In the genomic region with DNA sequence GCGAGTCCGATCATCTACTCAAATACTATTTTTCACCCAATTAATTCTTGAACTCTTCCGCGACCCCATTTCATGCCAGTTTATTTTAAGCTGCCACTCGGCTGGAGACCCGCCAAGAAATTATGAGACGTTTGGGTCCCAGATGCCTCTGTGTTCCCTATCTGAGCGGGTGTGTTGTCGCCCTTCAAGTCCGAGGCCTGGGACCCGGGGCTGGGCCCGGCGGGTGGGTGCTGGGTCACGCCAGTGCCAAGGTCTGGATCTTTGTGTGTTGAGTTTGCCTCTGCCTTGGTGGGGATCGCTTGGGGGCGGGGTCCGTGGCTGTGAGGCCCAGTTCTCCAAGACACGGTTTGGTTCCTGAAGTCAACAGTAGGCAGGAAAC, we compare ENCODE assay signal across 12 mouse cellular contexts. TPM values are rescaled to one million over a fixed set of nuclear protein-coding genes. Genes with fewer than 3 reads are reported as not detected.
A peak's percentile ranks its signal among the peaks of the same experiment; 100 is the strongest.
DNase-seq lines count a peak whose midpoint lies in the region; ATAC-seq lines count a peak whose summit lies in the region.
"Had no signal": no experiment of that assay in that cellular context is flagged by ENCODE, and none has a peak within 500 bp of the region (broad histone marks: within the 10 kb centered on the region; RNA-seq: fewer than 3 reads in every experiment).

No protein-coding gene starts in this region.

- H3K27me3 ChIP-seq in kidney, embryonic 15.5 days = peaks cover 96% of the 10 kb centered on the region
- peaks cover 80% of the 10 kb centered on the region for H3K27me3 ChIP-seq in forebrain, embryonic 14.5 days (replicated peaks; ENCODE audit: control insufficient read depth, insufficient read depth, low read length)
- peaks cover 95% of the 10 kb centered on the region for H3K27me3 ChIP-seq in midbrain, embryonic 13.5 days

- WGBS in kidney, embryonic 15.5 days = 3% methylated on average over 18 of the region's 18 CpGs
- 2% methylated on average over 18 of the region's 18 CpGs for whole genome bisulfite sequencing in forebrain, embryonic 14.5 days
- WGBS in midbrain, embryonic 13.5 days = 3% methylated on average over 18 of the region's 18 CpGs

- no peak overlapping the region for H3K27ac ChIP-seq in kidney, embryonic 15.5 days
- H3K27ac ChIP-seq in forebrain, embryonic 14.5 days (ENCODE audit: low read depth, low read length) = peak overlapping the region; percentile 93
- peak overlapping the region; percentile 94 for H3K27ac ChIP-seq in midbrain, embryonic 13.5 days

- peak overlapping the region; percentile 76 for H3K4me2 ChIP-seq in kidney, embryonic 15.5 days
- H3K4me2 ChIP-seq in forebrain, embryonic 14.5 days (ENCODE audit: low read length) = peak overlapping the region; percentile 68
- peak overlapping the region; percentile 65 for H3K4me2 ChIP-seq in midbrain, embryonic 13.5 days (replicated peaks)

- peaks cover 76% of the 10 kb centered on the region for H3K4me1 ChIP-seq in kidney, embryonic 15.5 days
- peaks cover 10% of the 10 kb centered on the region for H3K4me1 ChIP-seq in forebrain, embryonic 14.5 days (ENCODE audit: control insufficient read depth, insufficient read depth, low read length)
- peaks cover 80% of the 10 kb centered on the region for H3K4me1 ChIP-seq in midbrain, embryonic 13.5 days (replicated peaks)

- ATAC-seq in kidney, embryonic 15.5 days (replicated peaks; ENCODE audit: low FRiP score) = 0 out of 2 replicates have a peak, but pooled peaks have one; percentile 19
- no peak for ATAC-seq in forebrain, embryonic 14.5 days
- ATAC-seq in midbrain, embryonic 13.5 days = no peak

- no peaks in the 10 kb centered on the region for H3K36me3 ChIP-seq in kidney, embryonic 15.5 days
- 0 out of 2 replicates have a peak, but pooled peaks cover 3% of the 10 kb centered on the region for H3K36me3 ChIP-seq in forebrain, embryonic 14.5 days (ENCODE audit: control insufficient read depth, insufficient read depth, low read length)
- no peaks in the 10 kb centered on the region for H3K36me3 ChIP-seq in midbrain, embryonic 13.5 days

- H3K9me3 ChIP-seq in kidney, embryonic 15.5 days (replicated peaks) = no peaks in the 10 kb centered on the region
- H3K9me3 ChIP-seq in forebrain, embryonic 14.5 days (replicated peaks; ENCODE audit: control insufficient read depth, low read length) = no peaks in the 10 kb centered on the region
- H3K9me3 ChIP-seq in midbrain, embryonic 13.5 days = no peaks in the 10 kb centered on the region

- no peak for DNase-seq in kidney, adult 18-20 months
- peak; percentile 35 for DNase-seq in ZHBTc4 (ENCODE audit: low read depth, low spot score)
- peak; percentile 51 for DNase-seq in forebrain, embryonic 14.5 days (ENCODE audit: low spot score)
- no peak for DNase-seq in ovary, postnatal 36 days (ENCODE audit: low spot score)
- no peak for DNase-seq in adrenal gland, adult 2 months
- DNase-seq in urinary bladder, postnatal 10 days (ENCODE audit: low spot score) = no peak
- DNase-seq: cerebellum, adult 18-20 months; right cerebral cortex, adult 18-20 months had no signal

- no peak overlapping the region for H3K9ac ChIP-seq in kidney, embryonic 15.5 days
- peak overlapping the region; percentile 80 for H3K9ac ChIP-seq in forebrain, embryonic 14.5 days (ENCODE audit: low read length)
- peak overlapping the region; percentile 83 for H3K9ac ChIP-seq in midbrain, embryonic 13.5 days (replicated peaks)

- peak overlapping the region; percentile 42 for H3K4me3 ChIP-seq in kidney, embryonic 15.5 days (replicated peaks)
- peak overlapping the region; percentile 48 for H3K4me3 ChIP-seq in forebrain, embryonic 14.5 days (ENCODE audit: low read depth, low read length)
- peak overlapping the region; percentile 54 for H3K4me3 ChIP-seq in midbrain, embryonic 13.5 days (replicated peaks)

RNA-seq across cellular contexts. Expression of a gene that starts 13.7 kb away (rescaled TPM):
- 0.23 and 0.36 TPM in 2 replicates for polyA plus RNA-seq in kidney, embryonic 15.5 days (2015; fragmentation: Nextera tagmentation; extraction: Ambion mirVana)
- 46.4 and 70.4 TPM in 2 replicates for polyA plus RNA-seq in forebrain, embryonic 14.5 days (2014; fragmentation: Nextera tagmentation; extraction: Ambion mirVana)
- 60.2 and 63.2 TPM in 2 replicates for polyA plus RNA-seq in midbrain, embryonic 13.5 days (2015; fragmentation: Nextera tagmentation; extraction: Ambion mirVana)
- total RNA-seq in adrenal gland, adult 2 months (2021) = 1 to 10 TPM; 4.2 to 9.5 TPM
- polyA plus RNA-seq in adrenal gland, adult 2 months (2012; rRNA removed) = 4.2 and 8.0 TPM in 2 replicates
- total RNA-seq: liver, adult 2 months had no signal
- polyA plus RNA-seq: liver, adult 2 months had no signal

RNA-seq across cellular contexts. Expression of a gene that starts 58.0 kb away (rescaled TPM):
- 1.9 and 2.3 TPM in 2 replicates for polyA plus RNA-seq in kidney, embryonic 15.5 days (2015; fragmentation: Nextera tagmentation; extraction: Ambion mirVana)
- polyA plus RNA-seq in forebrain, embryonic 14.5 days (2014; fragmentation: Nextera tagmentation; extraction: Ambion mirVana) = 1.8 and 2.8 TPM in 2 replicates
- polyA plus RNA-seq in midbrain, embryonic 13.5 days (2015; fragmentation: Nextera tagmentation; extraction: Ambion mirVana) = 1.3 and 3.2 TPM in 2 replicates
- total RNA-seq in adrenal gland, adult 2 months (2021) = under 1 TPM in 1 of 2 experiments, not detected in 1; 0.17 TPM
- 0.10 and 0.15 TPM in 2 replicates for polyA plus RNA-seq in adrenal gland, adult 2 months (2012; rRNA removed)
- total RNA-seq: gastrocnemius, postnatal 14 days; liver, adult 2 months had no signal
- polyA plus RNA-seq: liver, adult 2 months had no signal

Comparison
In these comparisons a context has a peak if more than half of its experiments do, and no peak if none do; other contexts are left out.
1. DNase-seq: peak in ZHBTc4 (single experiment) and forebrain, embryonic 14.5 days (single experiment); none in kidney, adult 18-20 months (single experiment), ovary, postnatal 36 days (single experiment), adrenal gland, adult 2 months (single experiment) and urinary bladder, postnatal 10 days (single experiment).
2. Peak in every context shown above with its lines, with median percentiles within 50 percentile points of each other: H3K4me2 ChIP-seq and H3K4me3 ChIP-seq.